Mouse (Mus musculus) limb, embryonic 11.5 days (tissue): ENCODE data around the gene Mok. TPM values are rescaled to one million over a fixed set of nuclear protein-coding genes. Genes with fewer than 3 reads are reported as not detected.

Experiments
- ATAC-seq: fragments of 200-750 bp; cut with Nextera tagmentation; 2 replicates; pipeline ENCODE4 v1.8.0; 2017; ENCODE audit warnings: low read depth; ENCODE audit not compliant: insufficient number of reproducible peaks, low FRiP score, low TSS enrichment
- DNase-seq: peaks from one replicate; pipeline ENCODE4 v3.0.0-alpha.2; 2015; ENCODE audit warnings: low spot score
- H3K27ac ChIP-seq: fragments of 300-500 bp; sonication (generic); replicated peaks from 2 replicates; pipeline ENCODE4 v1.5.1; 2014; ENCODE audit warnings: low read depth, mild to moderate bottlenecking, low read length
- H3K27me3 ChIP-seq: fragments of 300-500 bp; sonication (generic); 2 replicates; pipeline ENCODE4 v1.6.1; 2014; ENCODE audit warnings: mild to moderate bottlenecking, low read length, mixed read lengths; ENCODE audit not compliant: control insufficient read depth, insufficient read depth
- H3K36me3 ChIP-seq: fragments of 300-500 bp; sonication (generic); 2 replicates; pipeline ENCODE4 v1.6.1; 2014; ENCODE audit warnings: mild to moderate bottlenecking, low read length, moderate library complexity, mixed read lengths; ENCODE audit not compliant: control insufficient read depth, insufficient read depth
- H3K4me1 ChIP-seq: fragments of 300-500 bp; sonication (generic); 2 replicates; pipeline ENCODE4 v1.6.1; 2014; ENCODE audit warnings: low read length, mixed read lengths; ENCODE audit not compliant: control insufficient read depth, insufficient read depth
- H3K4me2 ChIP-seq: fragments of 300-500 bp; sonication (generic); 2 replicates; pipeline ENCODE4 v1.6.1; 2014; ENCODE audit warnings: low read depth, mild to moderate bottlenecking, moderate library complexity; ENCODE audit not compliant: severe bottlenecking
- H3K4me3 ChIP-seq: fragments of 300-500 bp; sonication (generic); 2 replicates; pipeline ENCODE4 v1.5.1; 2014; ENCODE audit warnings: low read depth, low read length
- H3K9ac ChIP-seq: fragments of 300-500 bp; sonication (generic); 2 replicates; pipeline ENCODE4 v1.6.1; 2014; ENCODE audit warnings: mild to moderate bottlenecking, low read length
- H3K9me3 ChIP-seq: fragments of 300-500 bp; sonication (generic); 2 replicates; pipeline ENCODE4 v1.6.1; 2016; ENCODE audit warnings: low read length; ENCODE audit not compliant: control insufficient read depth
- WGBS: fragments of 180-500 bp; shearing (Covaris S2); extraction: QIAGEN DNeasy Blood & Tissue Kit; methylation state at CpG from one replicate; pipeline ENCODE4 v1.1.7; 2014; 5-methylcytosine and 5-hydroxymethylcytosine counted together
- polyA plus RNA-seq: library from polyadenylated mRNA; unstranded; fragments of >200 nt; fragmentation: Nextera tagmentation; extraction: Ambion mirVana; gene quantifications from 2 replicates; pipeline ENCODE4 v1.2.1, GENCODE M21; 2014

Mok gene
- polyA plus RNA-seq, 1 experiment from 2014 or later: 7.1 TPM

DNA sequence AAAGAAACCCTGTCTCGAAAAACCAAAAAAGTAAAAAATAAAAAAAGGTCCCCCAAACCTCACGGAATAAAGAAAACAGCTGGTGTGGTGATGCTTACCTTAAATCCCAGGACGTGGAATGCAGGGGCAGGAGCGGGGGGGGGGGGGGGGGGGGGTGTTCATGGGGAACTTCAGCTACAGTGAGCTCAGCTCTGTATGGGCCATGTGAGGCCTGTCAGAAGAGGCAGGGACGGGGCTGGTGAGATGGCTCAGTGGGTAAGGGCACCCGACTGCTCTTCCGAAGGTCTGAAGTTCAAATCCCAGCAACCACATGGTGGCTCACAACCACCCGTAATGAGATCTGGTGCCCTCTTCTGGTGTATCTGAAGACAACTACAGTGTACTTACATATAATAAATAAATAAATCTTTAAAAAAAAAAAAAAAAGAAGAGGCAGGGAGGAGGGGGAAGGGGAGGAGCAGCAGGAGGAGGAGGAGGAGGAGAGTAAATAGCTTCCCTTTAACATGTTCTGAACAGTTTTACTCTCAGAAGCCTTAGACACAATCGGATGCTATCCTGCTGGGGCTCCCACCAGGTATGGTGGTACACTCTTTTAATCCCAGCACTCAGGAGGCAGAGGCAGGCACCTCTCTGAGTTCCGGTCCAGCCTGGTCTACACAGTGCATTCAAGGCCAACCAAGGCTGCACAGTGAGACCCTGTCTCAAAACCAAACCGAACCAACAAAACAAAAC is 10.3 kb downstream of the Mok start:
- Histone ChIP-seq H3K4me1 (no peaks in the 10 kb centered on the region), H3K27me3 (no peaks in the 10 kb centered on the region), H3K4me2 (no peak overlapping the region), H3K27ac (no peak overlapping the region), H3K9me3 (no peaks in the 10 kb centered on the region), H3K9ac (no peak overlapping the region), H3K4me3 (no peak overlapping the region), H3K36me3 (no peaks in the 10 kb centered on the region)
- ATAC-seq: no peak
- DNase-seq: no peak
- WGBS: 85% methylated on average over 9 of the region's 11 CpGs

DNA sequence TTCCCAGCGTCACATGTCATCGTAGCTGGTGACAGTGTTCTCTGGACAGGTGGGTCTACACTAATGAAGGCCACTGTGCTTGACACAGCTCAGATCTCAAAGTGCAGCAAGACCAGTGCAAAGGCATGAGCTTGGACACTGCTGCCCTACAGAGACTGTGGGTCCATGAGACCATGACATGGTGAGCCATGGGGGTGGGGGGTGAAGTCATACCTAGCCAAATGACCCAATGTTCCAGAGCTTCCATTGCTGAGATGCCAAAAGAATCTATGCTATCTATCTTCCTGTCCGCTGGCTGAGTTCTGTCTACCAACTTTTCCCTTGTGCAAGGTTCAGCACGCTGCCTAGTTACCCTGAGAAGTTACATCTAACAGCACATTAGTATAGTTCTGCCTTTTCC is 11.8 kb downstream of the Mok start:
- Histone ChIP-seq H3K36me3 (no peaks in the 10 kb centered on the region), H3K4me3 (no peak overlapping the region), H3K27ac (no peak overlapping the region), H3K27me3 (no peaks in the 10 kb centered on the region), H3K4me2 (no peak overlapping the region), H3K9me3 (no peaks in the 10 kb centered on the region), H3K4me1 (no peaks in the 10 kb centered on the region), H3K9ac (no peak overlapping the region)
- no peak for DNase-seq
- no peak for ATAC-seq
- WGBS: 95% methylated on average over 4 of the region's 4 CpGs

DNA sequence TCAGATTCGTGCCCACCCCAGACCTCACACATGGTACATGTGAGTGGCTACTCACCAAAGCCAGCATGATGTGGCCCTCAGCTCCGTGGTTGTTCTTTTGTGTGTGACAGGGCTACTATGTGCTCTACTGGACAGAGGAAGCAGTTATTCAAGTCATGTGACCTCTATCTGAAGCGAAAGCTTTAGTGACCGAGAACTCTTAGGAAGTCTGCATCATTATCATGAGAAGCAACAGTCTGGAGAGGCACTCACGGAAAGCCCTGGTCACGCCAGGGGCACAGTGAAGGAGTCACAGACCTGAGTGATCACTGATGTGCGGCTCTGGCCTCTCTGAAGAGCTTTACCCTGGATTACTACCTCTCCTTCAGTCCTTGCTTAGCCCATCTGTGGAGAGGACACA is 18.4 kb downstream of the Mok start:
- Histone ChIP-seq H3K9me3 (no peaks in the 10 kb centered on the region), H3K27me3 (no peaks in the 10 kb centered on the region), H3K4me3 (no peak overlapping the region), H3K4me2 (no peak overlapping the region), H3K36me3 (no peaks in the 10 kb centered on the region; the same call in 1 of the 2 replicates), H3K9ac (no peak overlapping the region), H3K4me1 (no peaks in the 10 kb centered on the region), H3K27ac (no peak overlapping the region)
- ATAC-seq (no peak), DNase-seq (no peak)
- WGBS: 92% methylated on average over 7 of the region's 7 CpGs

DNA sequence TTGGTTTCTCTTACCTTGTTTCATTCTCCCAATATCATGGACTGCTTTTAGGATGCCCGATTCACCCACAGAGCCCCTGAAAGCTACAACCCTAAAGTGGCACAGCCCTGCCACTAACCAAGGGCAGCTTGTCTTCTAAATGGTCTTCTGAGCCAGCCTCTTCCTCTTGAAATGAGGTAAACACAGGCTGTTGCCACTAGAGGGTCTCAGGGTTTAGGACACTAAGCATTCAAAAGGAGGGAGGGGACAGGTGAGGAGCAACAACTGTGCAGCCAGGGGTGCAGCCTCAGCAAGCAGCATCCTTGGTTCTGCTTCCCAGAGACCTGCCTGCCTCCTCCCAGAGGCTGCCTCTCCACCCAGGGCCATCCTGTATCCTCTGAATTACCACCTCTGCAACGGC is 19.0 kb downstream of the Mok start:
- no peaks in the 10 kb centered on the region; the same call in 1 of the 2 replicates for H3K36me3 ChIP-seq
- 82% methylated on average over 2 of the region's 2 CpGs for WGBS
- H3K9me3 ChIP-seq: no peaks in the 10 kb centered on the region
- ATAC-seq: no peak
- H3K9ac ChIP-seq: no peak overlapping the region
- H3K27me3 ChIP-seq: no peaks in the 10 kb centered on the region
- H3K27ac ChIP-seq: no peak overlapping the region
- no peak for DNase-seq
- no peak overlapping the region for H3K4me2 ChIP-seq
- H3K4me1 ChIP-seq: no peaks in the 10 kb centered on the region
- H3K4me3 ChIP-seq: no peak overlapping the region

DNA sequence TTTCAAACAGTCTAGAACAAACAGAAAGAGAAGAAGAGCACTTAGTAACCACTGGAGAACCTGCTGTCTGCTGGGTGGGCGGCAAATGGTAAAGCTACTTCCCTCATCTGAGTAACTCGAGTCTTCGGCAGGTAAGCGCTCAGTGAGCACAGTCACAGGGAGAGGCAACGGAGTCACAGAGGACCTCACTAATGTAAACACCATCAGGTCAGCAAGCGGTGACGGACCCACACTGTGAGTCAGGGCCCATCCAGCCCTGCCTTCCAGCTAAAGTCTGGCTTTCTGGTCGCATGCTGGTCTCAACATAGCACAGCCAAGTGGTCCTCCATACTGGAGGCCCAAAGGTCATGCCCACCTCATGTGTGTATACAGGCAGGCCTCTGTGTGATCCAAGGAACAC is 21.4 kb downstream of the Mok start:
- ATAC-seq: no peak
- no peak overlapping the region for H3K9ac ChIP-seq
- DNase-seq: no peak

DNA sequence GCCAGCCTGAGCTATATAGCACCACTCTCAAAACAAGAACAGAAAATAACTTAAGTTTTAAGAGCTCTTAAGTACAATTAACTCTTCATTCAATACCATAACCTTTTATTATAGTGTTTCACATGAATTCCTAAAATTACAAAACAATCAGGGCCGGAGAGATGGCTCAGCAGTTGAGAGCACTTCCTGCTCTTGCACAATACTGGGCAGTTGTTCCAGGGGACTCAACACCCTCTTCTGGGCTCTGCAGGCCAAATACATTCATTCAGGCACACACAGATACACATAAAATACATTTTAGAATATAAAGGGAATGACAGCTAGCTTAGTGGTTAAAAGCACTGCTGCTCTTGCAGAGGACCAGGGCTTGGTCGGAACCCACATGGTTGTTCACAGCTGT is 23.9 kb downstream of the Mok start:
- H3K9me3 ChIP-seq: no peaks in the 10 kb centered on the region
- H3K4me3 ChIP-seq: no peak overlapping the region
- H3K27me3 ChIP-seq: no peaks in the 10 kb centered on the region
- H3K9ac ChIP-seq: no peak overlapping the region
- no peak overlapping the region for H3K4me2 ChIP-seq
- no peak for DNase-seq
- H3K27ac ChIP-seq: no peak overlapping the region
- H3K36me3 ChIP-seq: peaks cover 2% of the 10 kb centered on the region
- no peaks in the 10 kb centered on the region for H3K4me1 ChIP-seq
- no peak for ATAC-seq
- 92% methylated on average over 2 of the region's 2 CpGs for WGBS

More for the DNA sequence above, 21.4 kb downstream of the Mok start:
- WGBS: 71% methylated on average over 8 of the region's 8 CpGs
- Histone ChIP-seq H3K27me3 (no peaks in the 10 kb centered on the region), H3K36me3 (no peaks in the 10 kb centered on the region; the same call in 1 of the 2 replicates), H3K9me3 (no peaks in the 10 kb centered on the region), H3K4me1 (no peaks in the 10 kb centered on the region), H3K4me2 (no peak overlapping the region), H3K4me3 (no peak overlapping the region), H3K27ac (no peak overlapping the region)

DNA sequence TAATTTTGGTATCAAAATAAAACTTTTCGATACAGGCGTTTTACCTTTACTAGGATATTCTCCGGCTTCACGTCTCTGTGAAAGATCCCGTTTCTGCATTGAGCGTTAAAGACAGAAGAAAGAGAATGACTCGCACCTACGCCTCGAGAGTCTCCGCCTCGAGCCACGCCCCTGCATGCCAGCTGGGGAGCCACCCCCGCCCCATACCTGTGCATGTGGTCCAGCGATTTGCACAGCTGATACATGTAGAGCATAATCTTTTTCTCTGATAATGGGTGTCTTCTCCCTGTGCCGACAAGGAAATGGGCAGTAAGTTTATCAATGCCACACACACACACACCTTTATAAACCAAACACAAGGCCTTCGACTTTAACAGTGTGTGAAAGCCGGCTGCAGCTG is 25.8 kb downstream of the Mok start:
- 62% methylated on average over 17 of the region's 17 CpGs for WGBS
- no peak overlapping the region for H3K27ac ChIP-seq

DNA sequence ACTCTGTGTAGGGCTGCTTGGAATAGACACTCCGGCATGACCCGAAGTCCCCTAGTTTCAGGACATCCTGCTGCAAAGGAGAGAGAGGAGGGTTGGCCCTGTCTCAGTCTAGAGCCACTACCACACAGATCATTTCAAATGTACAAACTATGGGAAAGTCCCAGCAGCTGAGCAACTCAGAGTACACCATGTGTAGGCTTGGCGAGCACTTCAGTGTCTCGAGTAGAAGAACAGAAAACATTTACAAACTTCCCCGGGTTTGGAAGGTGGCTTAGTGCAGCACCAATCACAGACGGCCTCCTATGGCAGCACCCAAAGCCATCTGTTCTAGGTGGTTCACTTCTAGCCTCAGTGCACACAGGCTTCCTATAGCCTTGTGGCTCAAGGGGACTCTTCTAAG is 27.1 kb downstream of the Mok start:
- ATAC-seq: no peak

More for the DNA sequence above, 25.8 kb downstream of the Mok start:
- DNase-seq: no peak
- Histone ChIP-seq H3K9me3 (no peaks in the 10 kb centered on the region), H3K4me2 (no peak overlapping the region), H3K9ac (no peak overlapping the region), H3K27me3 (no peaks in the 10 kb centered on the region), H3K4me1 (no peaks in the 10 kb centered on the region), H3K36me3 (peaks cover 2% of the 10 kb centered on the region), H3K4me3 (no peak overlapping the region)
- ATAC-seq: no peak

DNA sequence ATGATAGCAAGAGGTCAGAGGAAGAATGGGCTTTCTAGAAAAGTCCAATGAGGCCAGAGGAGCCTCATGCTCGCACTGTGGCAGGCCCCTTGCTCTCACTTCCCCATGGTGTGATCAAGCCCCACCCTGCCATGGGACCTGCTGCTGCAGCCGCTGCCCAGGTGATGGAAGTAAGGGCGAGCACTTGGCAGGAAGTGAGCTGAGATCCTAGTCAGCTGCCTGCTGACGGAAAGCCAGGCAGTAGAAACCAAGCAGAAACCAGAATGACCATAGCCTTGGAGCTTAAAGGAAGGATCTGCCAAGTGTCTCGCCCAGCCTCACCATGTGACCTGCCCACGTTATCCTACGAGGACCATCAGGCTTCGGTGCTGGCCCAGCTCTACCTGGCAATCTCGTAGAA is 27.6 kb downstream of the Mok start:
- ATAC-seq: no peak
- no peak overlapping the region for H3K4me3 ChIP-seq
- WGBS: 88% methylated on average over 9 of the region's 9 CpGs

More for the DNA sequence above, 27.1 kb downstream of the Mok start:
- no peak for DNase-seq
- Histone ChIP-seq H3K9me3 (no peaks in the 10 kb centered on the region), H3K9ac (no peak overlapping the region), H3K4me1 (no peaks in the 10 kb centered on the region), H3K27ac (no peak overlapping the region), H3K36me3 (peaks cover 2% of the 10 kb centered on the region), H3K4me2 (no peak overlapping the region), H3K4me3 (no peak overlapping the region), H3K27me3 (no peaks in the 10 kb centered on the region)
- 94% methylated on average over 6 of the region's 6 CpGs for WGBS

More for the DNA sequence above, 27.6 kb downstream of the Mok start:
- DNase-seq: no peak
- Histone ChIP-seq H3K9me3 (no peaks in the 10 kb centered on the region), H3K27ac (no peak overlapping the region), H3K36me3 (peaks cover 2% of the 10 kb centered on the region), H3K4me2 (no peak overlapping the region), H3K9ac (no peak overlapping the region), H3K27me3 (no peaks in the 10 kb centered on the region), H3K4me1 (no peaks in the 10 kb centered on the region)
